Mouse (Mus musculus) monocyte, adult 59 days (primary cell): ENCODE data around the gene Cpt1b. TPM values are rescaled to one million over a fixed set of nuclear protein-coding genes. Genes with fewer than 3 reads are reported as not detected.

ENCODE experiments used
- total RNA-seq, 2 experiments: library from RNA; stranded (reverse); gene quantifications; one replicate each; pipeline ENCODE4 v1.2.4; 2023

Gene Cpt1b
- total RNA-seq, result 1 to 10 TPM; 5.7 to 6.9 TPM

DNA sequence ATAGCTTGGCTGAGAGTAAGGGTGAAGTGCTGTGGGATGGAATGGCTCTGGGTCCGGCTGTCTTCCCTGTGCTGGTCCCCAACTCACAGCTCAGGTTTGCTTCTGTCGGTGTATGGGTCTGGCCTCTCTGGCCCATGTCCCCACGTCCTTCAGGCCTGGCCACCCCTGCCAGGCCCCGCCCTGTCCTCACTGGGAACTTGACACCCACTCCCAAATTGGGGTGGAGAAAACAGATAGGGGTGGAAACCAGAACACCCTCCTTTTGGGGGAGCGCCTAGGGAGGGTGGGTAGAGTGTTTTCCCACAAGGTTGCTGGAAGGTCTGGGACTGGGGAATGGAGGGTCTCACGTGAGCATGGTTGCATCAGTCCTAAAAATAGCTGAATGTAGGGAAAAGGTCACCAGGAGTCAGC is at the start of gene Cpt1b:
Gene Cpt1b (minus strand): TSS at position 153 of the 411 bp plus-strand sequence.

DNA sequence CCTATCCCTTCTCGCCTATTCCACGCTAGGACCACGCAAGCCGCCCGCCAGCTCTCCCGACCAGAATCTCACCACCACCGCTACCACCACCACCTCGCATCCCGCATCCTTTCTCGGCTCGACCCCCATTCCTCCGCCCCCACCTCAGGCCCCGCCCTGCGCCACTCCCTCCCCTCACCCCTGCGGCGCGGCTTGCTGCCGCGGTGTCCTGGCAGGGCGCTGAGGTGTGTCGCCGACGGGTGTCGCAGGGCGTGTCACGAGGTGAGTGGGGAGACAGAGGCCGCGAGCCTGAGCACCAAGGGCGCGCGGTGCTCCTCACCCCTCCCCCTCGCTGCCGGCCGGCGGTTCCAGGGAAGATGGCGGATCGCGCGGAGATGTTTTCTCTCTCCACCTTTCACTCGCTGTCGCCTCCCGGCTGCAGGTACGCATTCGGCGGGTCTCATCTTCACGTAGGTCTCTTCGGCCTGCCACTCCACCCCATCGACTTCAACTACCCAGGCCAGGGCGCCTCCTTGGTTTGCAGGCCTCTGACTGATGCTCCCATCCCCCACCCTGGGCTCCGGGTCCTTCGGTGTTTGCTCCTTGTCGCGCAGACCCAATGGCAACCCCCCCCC is 28.3 kb upstream of the Cpt1b start, which contains the start of gene Mapk8ip2:
Gene Mapk8ip2 (plus strand): TSS at position 49 of the 614 bp plus-strand sequence.

DNA sequence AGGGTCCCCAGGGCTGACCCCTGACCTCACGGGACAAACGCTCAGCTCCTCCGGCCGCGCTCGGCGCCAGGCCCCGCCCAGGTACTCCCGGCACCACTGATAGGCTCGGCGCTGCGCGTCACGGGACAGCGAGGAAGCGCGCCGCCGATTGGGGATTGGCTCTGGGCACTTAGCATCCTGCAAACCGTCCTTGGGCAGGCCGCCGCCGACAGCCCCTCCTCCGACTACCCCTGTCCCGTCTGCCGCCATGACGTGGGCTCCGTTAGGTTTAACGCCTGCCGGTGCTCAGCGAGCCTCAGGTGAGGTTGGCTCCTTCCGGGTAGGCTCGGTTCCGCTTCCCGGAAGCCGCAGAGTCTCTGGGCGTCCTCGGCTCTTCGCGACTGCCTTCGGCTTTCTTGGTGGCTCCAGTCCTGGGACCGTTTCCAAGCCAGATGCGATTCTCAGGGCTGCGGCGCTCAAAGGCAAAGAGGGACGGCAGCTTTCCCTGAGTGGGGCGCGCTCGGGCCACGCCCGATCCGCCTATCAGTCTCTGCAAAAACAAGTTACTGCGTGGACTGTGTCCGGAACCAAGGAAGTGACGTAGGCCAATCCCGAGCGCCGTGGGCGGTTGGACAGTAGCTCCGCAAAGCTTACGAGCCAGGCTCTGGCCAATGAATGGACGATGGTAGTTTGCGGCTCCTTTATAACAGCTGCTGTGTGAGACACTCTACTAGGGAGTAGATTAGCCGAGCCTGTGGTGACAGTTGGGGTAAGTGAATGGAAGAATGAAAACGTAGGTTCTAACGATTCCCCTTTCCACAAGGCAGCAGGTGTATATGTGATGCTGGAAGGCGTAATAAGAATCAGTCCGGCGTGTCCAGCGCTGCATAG is 3.9 kb upstream of the Cpt1b start, which contains the start of the genes C730034F03Rik, Gm44502 and Chkb:
Gene C730034F03Rik (plus strand): TSS at position 238 of the 870 bp plus-strand sequence.
Gene Gm44502 (minus strand): TSS at position 345 of the 870 bp plus-strand sequence.
Gene Chkb (minus strand): TSS at position 557 of the 870 bp plus-strand sequence.

DNA sequence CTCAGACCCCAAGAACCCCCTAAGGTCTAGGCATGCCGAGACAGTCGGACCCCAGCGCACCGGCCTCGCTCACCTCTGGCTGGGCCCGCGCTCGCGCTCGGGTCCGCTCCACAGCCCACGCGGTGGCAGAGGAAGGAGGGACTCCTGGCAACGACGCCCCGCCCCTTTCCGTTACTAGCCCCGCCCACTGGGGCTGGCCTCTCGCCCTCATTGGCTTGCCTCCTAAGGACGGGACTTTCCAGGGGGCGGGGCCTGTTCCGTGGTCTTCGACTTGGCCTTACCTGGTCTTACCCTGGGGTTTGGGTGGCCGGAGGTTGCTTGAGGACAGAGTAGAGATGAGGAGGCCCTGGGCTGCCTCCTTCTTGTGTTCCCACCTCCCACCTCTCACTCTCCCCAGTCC is 15.5 kb downstream of the Cpt1b start, which contains the start of gene Syce3:
Gene Syce3 (minus strand): TSS at position 386 of the 400 bp plus-strand sequence.

DNA sequence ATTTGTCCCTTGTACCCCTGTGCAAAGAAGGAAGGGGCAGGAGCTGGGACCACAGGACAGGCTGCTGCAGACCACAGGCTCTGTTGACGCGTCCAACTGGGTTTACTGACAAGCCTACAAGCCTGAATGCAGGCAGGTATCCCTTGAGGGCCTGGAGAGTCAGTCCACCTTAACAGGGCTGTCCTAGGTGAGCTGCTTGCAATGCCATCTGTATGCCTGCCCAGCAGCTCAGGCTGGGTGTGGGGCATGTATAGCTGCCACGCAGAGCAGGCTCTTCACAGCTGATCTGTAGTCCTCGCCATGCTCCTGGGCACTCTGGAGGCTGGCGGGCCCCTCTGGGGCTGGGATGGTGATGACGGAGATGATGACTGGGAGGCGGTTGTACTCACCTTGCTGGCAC is 41.0 kb downstream of the Cpt1b start, which contains the start of gene Klhdc7b:
Gene Klhdc7b (plus strand): TSS at position 301 of the 400 bp plus-strand sequence.

DNA sequence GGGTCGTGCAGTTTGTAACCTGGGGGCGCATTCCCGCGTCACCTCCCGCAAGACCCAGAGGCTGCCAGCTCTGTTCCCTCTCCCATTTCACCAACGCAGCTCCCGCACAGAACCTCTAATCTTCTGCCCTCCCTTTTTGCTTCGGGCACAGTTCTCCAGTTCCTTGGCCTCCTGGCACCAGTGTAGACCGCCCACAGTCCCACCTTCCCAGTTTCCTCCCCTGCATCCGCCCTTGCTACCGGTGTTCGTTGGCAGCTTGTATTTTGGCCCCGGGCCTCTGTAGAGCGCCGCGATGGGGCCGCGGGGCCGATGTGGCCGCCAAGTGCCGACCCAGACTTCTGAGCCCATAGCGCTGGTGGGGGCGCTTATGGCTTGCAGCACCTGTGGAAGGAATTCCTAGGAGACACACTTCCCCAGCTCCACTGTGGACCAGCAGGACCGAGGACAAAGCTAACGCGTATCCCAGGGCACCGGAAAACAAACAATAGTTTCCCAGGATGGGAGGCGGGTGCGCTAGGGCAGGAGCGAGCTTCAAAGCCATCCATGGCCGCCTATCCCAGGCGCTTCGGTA is 46.7 kb downstream of the Cpt1b start, which contains the start of gene Odf3b:
Gene Odf3b (minus strand): TSS at position 452 of the 571 bp plus-strand sequence.

DNA sequence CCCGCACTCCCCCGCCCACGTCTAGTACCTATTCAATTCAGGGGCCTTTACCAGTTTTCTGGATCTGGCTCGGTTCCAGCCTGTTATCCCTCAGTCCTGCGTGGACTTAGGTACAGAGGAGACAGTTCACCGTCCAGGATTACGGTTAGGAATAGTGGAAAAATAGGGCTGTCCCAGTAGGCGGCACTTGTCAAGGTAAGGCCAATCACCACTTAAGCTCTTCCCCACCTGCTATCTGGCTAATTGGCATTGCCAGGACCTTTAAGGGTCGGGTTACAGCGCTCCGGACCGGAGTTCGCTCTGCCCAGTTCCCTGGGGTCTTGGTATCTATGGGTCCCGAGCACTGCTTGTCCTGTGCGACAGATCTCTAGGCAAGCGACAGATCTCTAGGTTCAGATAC is 48.7 kb downstream of the Cpt1b start, which contains the start of gene Tymp:
Gene Tymp (minus strand): TSS at position 83 of the 400 bp plus-strand sequence.

DNA sequence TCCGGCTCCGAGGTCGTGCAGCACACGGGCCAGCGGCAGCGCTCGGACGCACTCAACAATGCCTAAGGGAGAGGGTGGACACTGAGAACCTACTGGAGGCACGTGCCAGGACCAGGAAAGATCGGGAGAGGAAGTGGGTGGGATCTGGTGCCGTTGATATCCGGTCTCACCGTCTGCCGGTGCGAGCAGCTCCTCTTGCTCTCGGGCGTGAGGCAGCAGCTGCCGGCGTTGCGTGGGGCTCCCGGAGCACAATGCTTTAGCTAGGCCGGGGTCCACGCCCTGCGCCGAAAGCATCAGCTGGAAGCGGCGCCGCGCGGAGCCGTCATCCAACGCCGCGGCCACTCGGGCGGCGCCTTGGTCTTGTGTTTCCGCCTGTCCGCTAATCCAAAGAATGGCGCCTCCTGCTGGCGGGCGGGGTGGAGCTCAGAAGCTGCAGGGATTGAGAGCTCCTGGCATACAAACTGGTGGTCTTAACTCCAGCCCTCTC is 51.9 kb downstream of the Cpt1b start, which contains the start of gene Sco2:
Gene Sco2 (minus strand): TSS at position 85 of the 487 bp plus-strand sequence.

Other genes starting within 250 kb of the Cpt1b start
- gene Plxnb2, start 245.1 kb downstream of the Cpt1b start, total RNA-seq, result 100 to 1,000 TPM; 441 to 443 TPM
- gene Dennd6b, start 229.4 kb downstream of the Cpt1b start, total RNA-seq, result 1 to 10 TPM; 5.4 to 6.0 TPM
- 10 to 100 TPM; 35.3 to 39.7 TPM for gene Ppp6r2, start 214.3 kb downstream of the Cpt1b start, total RNA-seq
- gene Sbf1, start 110.6 kb downstream of the Cpt1b start, total RNA-seq, result 100 to 1,000 TPM; 167 to 189 TPM
- not detected for gene Adm2, start 103.1 kb downstream of the Cpt1b start, total RNA-seq
- not detected for gene Miox, start 91.5 kb downstream of the Cpt1b start, total RNA-seq
- gene Lmf2, start 70.2 kb downstream of the Cpt1b start, total RNA-seq, result 10 to 100 TPM; 25.1 to 35.6 TPM
- gene Ncaph2, start 70.1 kb downstream of the Cpt1b start, total RNA-seq, result 10 to 100 TPM; 59.0 to 69.9 TPM
- gene Sco2, start 52.0 kb downstream of the Cpt1b start, total RNA-seq, result 10 to 100 TPM; 13.8 to 16.4 TPM
- under 1 TPM; 0.46 to 0.76 TPM for gene Tymp, start 48.8 kb downstream of the Cpt1b start, total RNA-seq
- gene Odf3b, start 46.6 kb downstream of the Cpt1b start, total RNA-seq, result not detected
- gene Klhdc7b, start 40.9 kb downstream of the Cpt1b start, total RNA-seq, result not detected
- not detected for gene Syce3, start 15.4 kb downstream of the Cpt1b start, total RNA-seq
- 1 to 10 TPM; 7.0 to 8.7 TPM for gene C730034F03Rik, start 3.7 kb upstream of the Cpt1b start, total RNA-seq
- gene Gm44502, start 3.8 kb upstream of the Cpt1b start, total RNA-seq, result not detected
- 100 to 1,000 TPM; 169 to 192 TPM for gene Chkb, start 4.0 kb upstream of the Cpt1b start, total RNA-seq
- not detected for gene Mapk8ip2, start 28.1 kb upstream of the Cpt1b start, total RNA-seq
- 10 to 100 TPM; 37.3 TPM for gene Arsa, start 51.6 kb upstream of the Cpt1b start, total RNA-seq
- under 1 TPM; 0.39 to 0.79 TPM for gene Shank3, start 73.8 kb upstream of the Cpt1b start, total RNA-seq
- not detected for gene Acr, start 142.5 kb upstream of the Cpt1b start, total RNA-seq
- gene Rabl2, start 166.1 kb upstream of the Cpt1b start, total RNA-seq, result 1 to 10 TPM; 1.9 to 2.5 TPM